Mouse (Mus musculus): ENCODE measurements around the gene Ap1s2. TPM values are rescaled to one million over a fixed set of nuclear protein-coding genes. Genes with fewer than 3 reads are reported as not detected.
A peak's percentile ranks its signal among the peaks of the same experiment; 100 is the strongest.

The Ap1s2 gene
- polyA plus RNA-seq, 1 experiment from 2014 or later = 30.5 TPM

GRCm38 (mm10) chrX:163908003-163908336 is 847 bp upstream of the Ap1s2 start:
- Histone ChIP-seq H3K4me3 (peak overlapping the region; percentile 63), H3K9ac (peak overlapping the region; percentile 58), H3K9me3 (no peaks in the 10 kb centered on the region), H3K27me3 (peaks cover 9% of the 10 kb centered on the region; the same call in 1 of the 2 replicates), H3K4me2 (replicated peaks) (peak overlapping the region; percentile 59), H3K36me3 (no peaks in the 10 kb centered on the region), H3K27ac (peak overlapping the region; percentile 82; the same call in 1 of the 2 replicates), H3K4me1 (no peaks in the 10 kb centered on the region)
- WGBS = 17% methylated on average over 8 of the region's 8 CpGs
- no peak for ATAC-seq (ENCODE audit: low FRiP score, low read depth)

DNA sequence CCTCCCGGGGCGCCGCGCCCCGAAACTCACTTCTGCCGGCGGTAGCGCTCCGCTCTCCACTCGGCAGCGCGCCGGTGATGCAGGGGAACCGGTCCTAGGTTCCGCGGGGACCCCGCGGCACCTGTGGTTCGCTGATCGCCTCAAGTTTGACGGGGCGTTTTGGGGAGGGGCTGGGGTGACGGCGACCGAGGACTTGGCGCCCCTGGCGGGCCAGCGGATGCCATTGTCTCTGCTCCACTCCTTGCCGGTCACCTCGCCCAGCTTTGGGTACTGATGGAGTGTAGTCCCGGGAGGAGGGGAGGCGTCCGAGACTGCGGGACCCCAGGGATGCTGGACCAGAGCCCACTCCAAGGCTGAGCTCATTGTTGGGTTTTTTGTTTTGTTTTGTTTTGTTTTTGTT is 564 bp downstream of the Ap1s2 start:
- Histone ChIP-seq H3K27me3 (peaks cover 16% of the 10 kb centered on the region; the same call in 1 of the 2 replicates), H3K4me2 (replicated peaks) (peak overlapping the region; percentile 62), H3K27ac (peak overlapping the region; percentile 73), H3K4me1 (no peaks in the 10 kb centered on the region), H3K9ac (peak overlapping the region; percentile 72), H3K9me3 (no peaks in the 10 kb centered on the region), H3K36me3 (no peaks in the 10 kb centered on the region), H3K4me3 (peak overlapping the region; percentile 63)
- ATAC-seq (ENCODE audit: low FRiP score, low read depth) = peak; percentile 18; the same call in 1 of the 2 replicates
- WGBS = 21% methylated on average over 26 of the region's 34 CpGs

- H3K4me2 ChIP-seq (replicated peaks) = no peak overlapping the region
- no peaks in the 10 kb centered on the region for H3K9me3 ChIP-seq
- H3K9ac ChIP-seq = no peak overlapping the region
- no peaks in the 10 kb centered on the region for H3K4me1 ChIP-seq
- H3K4me3 ChIP-seq = no peak overlapping the region
- peaks cover 17% of the 10 kb centered on the region; the same call in 1 of the 2 replicates for H3K27me3 ChIP-seq
- no peak overlapping the region for H3K27ac ChIP-seq
- ATAC-seq (ENCODE audit: low FRiP score, low read depth) = no peak
- H3K36me3 ChIP-seq = 0 out of 2 replicates have a peak, but pooled peaks cover 2% of the 10 kb centered on the region
Observed at GRCm38 (mm10) chrX:163912791-163913190, 4.0 kb downstream of the Ap1s2 start.

DNA sequence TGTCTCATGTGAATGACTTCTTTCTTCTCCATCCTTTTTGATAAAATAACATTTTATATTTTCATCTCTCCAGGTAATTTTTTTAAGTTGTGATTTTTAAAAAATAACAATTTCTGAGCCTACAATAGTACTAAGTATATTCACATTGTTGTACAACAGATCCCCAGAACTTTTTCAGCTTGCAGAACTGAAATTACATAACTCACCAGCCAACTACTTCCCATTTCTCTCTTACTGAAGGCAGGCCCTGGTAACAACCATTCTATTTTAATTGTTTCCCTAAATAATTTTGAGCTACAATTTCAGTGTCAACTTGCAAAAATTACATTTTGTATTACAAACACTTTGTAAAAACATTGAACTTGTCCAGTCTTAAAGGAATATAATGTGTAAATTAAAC is 20.7 kb downstream of the Ap1s2 start:
- H3K4me1 ChIP-seq = no peaks in the 10 kb centered on the region
- H3K27ac ChIP-seq = no peak overlapping the region
- H3K4me2 ChIP-seq (replicated peaks) = no peak overlapping the region
- H3K27me3 ChIP-seq = peaks cover 11% of the 10 kb centered on the region; the same call in 1 of the 2 replicates
- H3K9me3 ChIP-seq = no peaks in the 10 kb centered on the region
- H3K36me3 ChIP-seq = no peaks in the 10 kb centered on the region
- no peak for ATAC-seq (ENCODE audit: low FRiP score, low read depth)
- no peak overlapping the region for H3K4me3 ChIP-seq
- no peak overlapping the region for H3K9ac ChIP-seq

- H3K9ac ChIP-seq = no peak overlapping the region
- peaks cover 20% of the 10 kb centered on the region for H3K36me3 ChIP-seq
- no peak for ATAC-seq (ENCODE audit: low FRiP score, low read depth)
- no peak overlapping the region for H3K27ac ChIP-seq
- WGBS = 78% methylated on average over 8 of the region's 8 CpGs
- no peak overlapping the region for H3K4me2 ChIP-seq (replicated peaks)
- no peak overlapping the region for H3K4me3 ChIP-seq
- no peaks in the 10 kb centered on the region for H3K9me3 ChIP-seq
- H3K4me1 ChIP-seq = no peaks in the 10 kb centered on the region
- peaks cover 23% of the 10 kb centered on the region; the same call in 1 of the 2 replicates for H3K27me3 ChIP-seq
Observed at GRCm38 (mm10) chrX:163934731-163935130, 25.9 kb downstream of the Ap1s2 start.

GRCm38 (mm10) chrX:163938587-163938986 is 29.8 kb downstream of the Ap1s2 start:
- ATAC-seq (ENCODE audit: low FRiP score, low read depth) = no peak
- H3K4me2 ChIP-seq (replicated peaks) = no peak overlapping the region
- no peaks in the 10 kb centered on the region for H3K9me3 ChIP-seq
- no peak overlapping the region for H3K27ac ChIP-seq
- no peak overlapping the region for H3K9ac ChIP-seq
- WGBS = 87% methylated on average over 6 of the region's 6 CpGs
- peaks cover 15% of the 10 kb centered on the region; the same call in 1 of the 2 replicates for H3K27me3 ChIP-seq
- H3K4me1 ChIP-seq = no peaks in the 10 kb centered on the region
- peaks cover 38% of the 10 kb centered on the region for H3K36me3 ChIP-seq
- no peak overlapping the region for H3K4me3 ChIP-seq

DNA sequence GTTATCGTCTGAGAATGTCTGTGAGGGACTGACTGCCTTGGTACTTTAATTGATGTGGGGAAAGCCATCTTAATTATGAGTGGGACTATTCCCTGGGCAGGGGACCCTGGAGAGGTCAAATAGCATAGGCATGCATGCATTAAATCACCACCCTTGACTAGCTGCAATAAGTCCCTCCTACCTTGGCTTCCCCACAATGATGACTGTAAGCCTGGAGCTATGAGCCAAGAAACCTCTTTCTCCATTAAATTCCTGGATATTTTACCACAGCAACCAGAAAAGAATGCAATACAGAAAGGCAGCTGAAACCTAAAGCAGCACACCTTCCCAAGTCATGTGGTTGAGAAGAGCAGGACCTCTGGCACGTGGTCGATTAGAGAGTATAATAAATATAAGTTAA is 35.6 kb downstream of the Ap1s2 start:
- Histone ChIP-seq H3K27me3 (0 out of 2 replicates have a peak, but pooled peaks cover 3% of the 10 kb centered on the region), H3K27ac (no peak overlapping the region), H3K4me1 (no peaks in the 10 kb centered on the region), H3K9ac (no peak overlapping the region), H3K4me2 (replicated peaks) (no peak overlapping the region), H3K9me3 (no peaks in the 10 kb centered on the region), H3K36me3 (peaks cover 50% of the 10 kb centered on the region), H3K4me3 (no peak overlapping the region)
- no peak for ATAC-seq (ENCODE audit: low FRiP score, low read depth)
- 85% methylated on average over 3 of the region's 3 CpGs for WGBS

DNA sequence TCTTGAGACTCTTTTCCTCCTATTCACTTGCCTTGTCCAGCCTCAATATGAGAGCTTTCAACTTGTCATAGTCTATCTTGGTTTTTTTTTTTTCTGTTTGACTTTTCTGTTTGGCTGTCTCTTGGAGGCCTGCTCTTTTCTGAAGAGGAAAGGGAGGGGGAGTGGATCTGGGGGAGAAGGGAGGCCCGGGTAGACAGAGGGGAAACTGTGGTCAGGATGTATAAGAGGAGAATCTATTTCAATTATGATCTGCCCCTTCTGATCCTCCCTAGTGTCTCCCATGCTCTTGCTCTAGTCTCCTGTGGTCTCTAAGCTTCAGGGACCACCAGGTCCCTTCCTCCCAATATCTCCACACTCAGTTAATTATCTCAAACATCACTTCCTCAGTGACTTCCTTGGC is 42.8 kb downstream of the Ap1s2 start:
- H3K36me3 ChIP-seq = peaks cover 48% of the 10 kb centered on the region
- no peak overlapping the region for H3K4me2 ChIP-seq (replicated peaks)
- no peak overlapping the region for H3K9ac ChIP-seq
- H3K27me3 ChIP-seq = no peaks in the 10 kb centered on the region; the same call in 1 of the 2 replicates
- 86% methylated on average over 1 of the region's 1 CpGs for WGBS
- 0 out of 2 replicates have a peak, but pooled peaks cover under 1% of the 10 kb centered on the region for H3K4me1 ChIP-seq
- H3K27ac ChIP-seq = no peak overlapping the region
- H3K4me3 ChIP-seq = no peak overlapping the region
- H3K9me3 ChIP-seq = no peaks in the 10 kb centered on the region
- ATAC-seq (ENCODE audit: low FRiP score, low read depth) = no peak

DNA sequence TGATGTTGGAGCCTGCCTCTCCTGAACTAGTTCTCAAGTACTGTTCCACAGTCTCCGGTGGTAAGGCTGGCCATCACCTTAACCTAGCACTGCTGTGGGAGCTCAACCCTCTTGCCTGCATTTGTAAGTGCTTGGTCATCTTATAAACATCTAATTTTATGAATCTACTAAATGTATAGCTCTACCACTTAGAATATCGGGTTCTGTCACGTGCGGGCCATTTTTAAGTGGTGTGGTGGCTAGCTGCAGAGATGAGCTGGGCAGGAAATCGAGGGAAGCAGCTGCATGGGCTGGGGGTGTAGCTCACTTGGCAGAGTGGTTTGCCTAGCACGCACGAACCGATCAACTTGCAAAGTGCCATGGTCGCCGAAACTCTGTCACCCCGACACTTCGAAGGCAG is 48.6 kb downstream of the Ap1s2 start:
- peaks cover 16% of the 10 kb centered on the region for H3K36me3 ChIP-seq
- 0 out of 2 replicates have a peak, but pooled peaks cover 6% of the 10 kb centered on the region for H3K4me1 ChIP-seq
- 27% methylated on average over 12 of the region's 12 CpGs for WGBS
- peak overlapping the region; percentile 78 for H3K9ac ChIP-seq
- H3K4me2 ChIP-seq (replicated peaks) = peak overlapping the region; percentile 65
- no peaks in the 10 kb centered on the region for H3K9me3 ChIP-seq
- peak; percentile 17 for ATAC-seq (ENCODE audit: low FRiP score, low read depth)
- peaks cover 18% of the 10 kb centered on the region; the same call in 1 of the 2 replicates for H3K27me3 ChIP-seq
- H3K4me3 ChIP-seq = peak overlapping the region; percentile 60
- peak overlapping the region; percentile 98; the same call in 1 of the 2 replicates for H3K27ac ChIP-seq

- H3K27ac ChIP-seq = peak overlapping the region; percentile 98
- peaks cover 18% of the 10 kb centered on the region; the same call in 1 of the 2 replicates for H3K27me3 ChIP-seq
- H3K36me3 ChIP-seq = peaks cover 15% of the 10 kb centered on the region
- peak; percentile 91 for ATAC-seq (ENCODE audit: low FRiP score, low read depth)
- H3K4me1 ChIP-seq = 0 out of 2 replicates have a peak, but pooled peaks cover 6% of the 10 kb centered on the region
- peak overlapping the region; percentile 60 for H3K4me3 ChIP-seq
- H3K4me2 ChIP-seq (replicated peaks) = peak overlapping the region; percentile 65
- H3K9ac ChIP-seq = peak overlapping the region; percentile 78
- 17% methylated on average over 43 of the region's 67 CpGs for WGBS
- H3K9me3 ChIP-seq = no peaks in the 10 kb centered on the region
Observed at GRCm38 (mm10) chrX:163957803-163958466, 49.1 kb downstream of the Ap1s2 start.

- Histone ChIP-seq H3K27me3 (peaks cover 18% of the 10 kb centered on the region; the same call in 1 of the 2 replicates), H3K9ac (peak within 1 kb of the TSS; percentile 78), H3K4me3 (peak within 1 kb of the TSS; percentile 60), H3K4me1 (0 out of 2 replicates have a peak, but pooled peaks cover 6% of the 10 kb centered on the region), H3K36me3 (peaks cover 11% of the 10 kb centered on the region), H3K9me3 (no peaks in the 10 kb centered on the region), H3K27ac (peak within 1 kb of the TSS; percentile 98), H3K4me2 (replicated peaks) (peak within 1 kb of the TSS; percentile 65)
- peak; percentile 96 for ATAC-seq (ENCODE audit: low FRiP score, low read depth)
- WGBS = 5% methylated on average over 26 of the region's 29 CpGs
Observed at GRCm38 (mm10) chrX:163958467-163958875, 49.7 kb downstream of the Ap1s2 start, which contains the start of gene Zrsr2. Gene Zrsr2, minus strand, starts transcription at chrX:163958661.

GRCm38 (mm10) chrX:163981092-163981491 is 72.3 kb downstream of the Ap1s2 start:
- Histone ChIP-seq H3K4me3 (no peak overlapping the region), H3K4me2 (replicated peaks) (no peak overlapping the region), H3K36me3 (0 out of 2 replicates have a peak, but pooled peaks cover 2% of the 10 kb centered on the region), H3K27ac (no peak overlapping the region), H3K9ac (no peak overlapping the region), H3K9me3 (no peaks in the 10 kb centered on the region), H3K27me3 (peaks cover 6% of the 10 kb centered on the region; the same call in 1 of the 2 replicates), H3K4me1 (no peaks in the 10 kb centered on the region)
- no peak for ATAC-seq (ENCODE audit: low FRiP score, low read depth)
- WGBS = 100% methylated on average over 1 of the region's 1 CpGs

All from limb, embryonic 13.5 days (tissue).